Mouse (Mus musculus) thymus, adult 18-20 months (tissue): ENCODE results near the gene Hist1h2bl.
"Not testable (repeated sequence)": the region's sequence is repeated elsewhere in the genome, so short reads cannot be mapped to it uniquely, and the experiment has no call there.

Experiments used
- DNase-seq, 2 experiments: peaks; one replicate each; pipeline ENCODE4 v3.0.0; 2022; ENCODE audit warnings: mixed read lengths in 2 of 2

Hist1h2bl gene

DNA sequence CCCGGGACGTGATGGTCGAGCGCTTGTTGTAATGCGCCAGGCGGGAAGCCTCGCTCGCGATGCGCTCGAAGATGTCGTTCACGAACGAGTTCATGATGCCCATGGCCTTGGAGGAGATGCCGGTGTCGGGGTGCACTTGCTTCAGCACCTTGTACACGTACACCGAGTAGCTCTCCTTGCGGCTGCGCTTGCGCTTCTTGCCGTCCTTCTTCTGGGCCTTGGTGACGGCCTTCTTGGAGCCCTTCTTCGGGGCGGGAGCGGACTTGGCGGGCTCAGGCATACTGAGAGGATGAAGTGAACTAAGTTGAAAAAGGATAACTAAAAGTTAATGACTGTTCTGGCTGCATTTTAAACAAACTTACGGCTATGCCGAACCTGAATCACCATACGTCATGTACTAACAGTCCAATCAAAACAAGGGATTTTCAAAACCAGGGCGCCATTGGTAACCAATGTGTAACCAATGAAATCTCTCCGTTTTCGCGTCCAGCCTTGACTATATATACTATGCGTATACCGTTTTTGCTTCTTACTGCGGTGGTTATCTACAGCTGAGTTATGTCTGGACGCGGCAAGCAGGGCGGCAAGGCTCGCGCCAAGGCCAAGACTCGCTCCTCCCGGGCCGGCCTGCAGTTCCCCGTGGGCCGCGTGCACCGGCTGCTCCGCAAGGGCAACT is at the start of gene Hist1h2bl, which contains the start of gene Hist1h2ai:
Gene Hist1h2bl (minus strand): TSS at position 280 of the 676 bp plus-strand sequence.
Gene Hist1h2ai (plus strand): TSS at position 559 of the 676 bp plus-strand sequence.
- peak; percentile 62 to 85 for DNase-seq

DNA sequence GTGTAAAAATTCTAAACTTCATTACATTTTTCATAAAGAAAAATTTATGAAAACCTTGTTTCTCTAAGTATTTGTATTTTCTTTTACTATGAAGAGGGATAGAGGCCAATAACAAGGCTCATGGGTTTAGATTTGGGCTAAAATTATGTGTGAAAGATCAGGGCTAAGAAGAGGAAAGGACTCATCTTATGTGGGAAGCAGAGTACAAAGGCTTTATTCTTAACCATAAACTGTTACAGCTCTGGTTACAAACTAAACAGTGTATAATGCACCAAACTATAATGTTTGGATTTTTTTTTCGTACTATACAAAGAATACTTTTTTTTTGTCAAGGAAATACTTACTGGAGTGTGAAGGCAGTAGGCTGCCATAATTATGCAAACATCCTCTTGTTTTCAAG is 39.8 kb upstream of the Hist1h2bl start:
- DNase-seq = no peak

DNA sequence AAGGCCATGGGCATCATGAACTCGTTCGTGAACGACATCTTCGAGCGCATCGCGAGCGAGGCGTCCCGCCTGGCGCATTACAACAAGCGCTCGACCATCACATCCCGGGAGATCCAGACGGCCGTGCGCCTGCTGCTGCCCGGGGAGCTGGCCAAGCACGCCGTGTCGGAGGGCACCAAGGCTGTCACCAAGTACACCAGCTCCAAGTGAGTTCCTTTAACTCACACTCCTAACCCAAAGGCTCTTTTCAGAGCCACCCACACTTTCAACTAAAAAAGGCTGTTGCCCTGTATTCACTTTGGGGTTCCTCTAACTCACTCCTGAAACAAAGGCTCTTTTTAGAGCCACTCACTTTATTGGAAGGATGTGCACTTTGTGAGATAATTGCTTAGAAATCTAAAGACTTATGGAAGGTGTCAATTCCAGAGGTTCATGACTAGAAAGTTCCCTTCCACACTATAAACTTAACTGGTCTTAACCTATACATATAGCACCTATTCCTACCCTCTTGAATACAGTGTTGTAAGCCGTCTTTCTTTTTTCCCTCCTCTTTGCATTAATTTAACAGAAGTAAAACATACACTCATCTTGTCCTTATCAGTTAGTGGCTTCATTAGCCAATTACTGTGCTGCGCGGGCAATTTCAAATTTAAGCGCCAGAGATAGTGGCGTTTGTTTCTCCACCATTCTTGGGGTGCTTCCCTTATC is 38.5 kb upstream of the Hist1h2bl start:
- DNase-seq = not testable (repeated sequence)

DNA sequence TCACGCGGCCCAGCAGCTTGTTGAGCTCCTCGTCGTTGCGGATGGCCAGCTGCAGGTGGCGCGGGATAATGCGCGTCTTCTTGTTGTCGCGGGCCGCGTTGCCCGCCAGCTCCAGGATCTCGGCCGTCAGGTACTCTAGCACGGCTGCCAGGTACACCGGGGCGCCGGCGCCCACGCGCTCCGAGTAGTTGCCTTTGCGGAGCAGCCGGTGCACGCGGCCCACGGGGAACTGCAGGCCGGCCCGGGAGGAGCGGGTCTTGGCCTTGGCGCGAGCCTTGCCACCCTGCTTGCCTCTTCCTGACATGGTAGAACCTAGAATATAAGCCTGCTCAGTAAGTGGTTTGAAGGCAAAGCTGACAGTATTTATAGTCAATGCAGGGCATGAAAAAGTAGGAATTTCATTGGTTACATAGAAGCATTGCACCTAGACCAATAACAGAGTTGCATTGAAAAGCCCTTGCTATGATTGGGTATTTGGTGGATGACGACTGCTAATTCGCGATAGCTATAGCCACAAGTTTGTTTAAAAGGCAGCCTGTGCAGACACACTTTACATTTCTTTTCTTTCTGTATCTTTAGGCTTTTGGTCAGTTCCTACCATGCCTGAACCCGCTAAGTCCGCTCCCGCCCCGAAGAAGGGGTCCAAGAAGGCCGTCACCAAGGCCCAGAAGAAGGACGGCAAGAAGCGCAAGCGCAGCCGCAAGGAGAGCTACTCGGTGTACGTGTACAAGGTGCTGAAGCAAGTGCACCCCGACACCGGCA is 37.8 kb upstream of the Hist1h2bl start, which contains the start of the genes Hist1h2ak and Hist1h2bn:
Gene Hist1h2ak (minus strand): TSS at position 304 of the 762 bp plus-strand sequence.
Gene Hist1h2bn (plus strand): TSS at position 600 of the 762 bp plus-strand sequence.
- DNase-seq = peak; percentile 56 to 76

DNA sequence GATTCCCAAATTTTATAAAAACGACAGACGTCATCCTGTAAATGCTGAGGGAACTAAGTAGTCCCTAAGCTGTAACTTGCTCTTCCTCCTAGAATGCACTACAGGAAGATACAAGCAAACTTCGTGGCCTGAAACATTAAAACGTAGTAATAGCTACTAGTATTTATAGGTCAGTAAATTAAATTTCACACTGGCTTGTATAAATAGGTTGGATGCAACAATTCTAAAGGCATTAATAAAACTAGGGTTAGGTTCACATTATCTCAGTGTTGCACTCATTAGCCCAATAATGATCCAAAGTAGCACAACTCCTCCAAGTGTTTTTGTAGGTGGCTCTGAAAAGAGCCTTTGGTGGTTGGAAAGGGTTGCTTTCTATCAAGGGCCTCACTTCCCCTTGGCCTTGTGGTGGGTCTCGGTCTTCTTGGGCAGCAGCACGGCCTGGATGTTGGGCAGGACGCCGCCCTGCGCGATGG is 37.1 kb upstream of the Hist1h2bl start:
- DNase-seq = no peak

DNA sequence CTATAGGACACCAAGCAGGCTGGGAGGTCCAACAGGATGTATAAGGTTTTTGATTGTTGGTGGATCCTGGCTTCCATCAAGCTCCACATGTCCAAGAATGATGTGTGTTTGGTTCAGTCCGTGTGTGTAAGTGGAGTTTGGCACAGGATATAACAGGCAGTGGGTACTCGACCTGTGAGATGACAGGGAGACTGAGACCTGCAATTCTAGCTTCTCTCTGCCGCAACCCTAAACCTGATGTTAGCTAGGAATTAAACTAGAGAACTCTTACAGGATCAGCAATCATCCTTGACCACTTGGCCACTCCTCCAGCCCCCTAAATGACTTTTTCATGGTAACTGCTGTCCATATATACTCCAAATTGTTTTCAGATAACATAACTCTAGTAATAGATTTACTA is 36.4 kb upstream of the Hist1h2bl start:
- DNase-seq = no peak

DNA sequence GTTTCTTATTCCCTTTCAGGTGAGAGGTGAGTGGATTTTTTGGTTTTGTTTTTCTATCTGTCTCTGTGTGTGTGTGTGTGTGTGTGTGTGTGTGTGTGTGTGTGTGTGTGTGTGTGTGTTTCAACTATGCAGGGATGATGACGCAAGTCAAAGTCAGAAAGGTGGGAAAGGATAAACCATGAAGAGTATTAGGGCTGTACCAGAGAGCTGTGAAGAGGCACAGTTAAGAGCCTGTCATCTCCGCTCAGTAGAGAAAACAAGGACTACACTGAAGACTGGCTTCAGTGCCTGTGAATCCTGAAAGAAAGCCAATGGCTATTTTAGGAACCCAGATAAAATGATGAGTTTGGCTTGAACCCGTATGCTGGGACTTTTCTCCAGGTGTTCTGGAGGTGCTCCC is 35.9 kb upstream of the Hist1h2bl start:
- no peak for DNase-seq

DNA sequence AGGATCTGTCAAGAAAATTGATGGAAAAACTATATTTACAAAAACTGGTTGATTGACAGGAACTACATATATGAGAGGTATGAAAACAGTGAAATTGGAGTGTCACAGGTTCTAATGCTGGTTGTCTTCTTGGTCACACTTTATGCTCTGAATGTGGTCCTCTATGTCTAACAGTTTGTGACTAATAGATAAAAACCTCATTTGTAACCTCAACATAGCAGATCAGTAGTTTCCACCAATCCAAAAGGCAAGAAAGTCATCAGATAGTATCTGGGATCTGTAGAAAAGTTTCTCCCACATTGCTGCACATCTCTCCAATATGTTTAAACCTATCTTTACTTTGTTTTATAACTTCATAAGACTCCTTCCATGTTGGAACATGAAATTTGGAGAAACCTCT is 35.5 kb upstream of the Hist1h2bl start:
- no peak for DNase-seq

DNA sequence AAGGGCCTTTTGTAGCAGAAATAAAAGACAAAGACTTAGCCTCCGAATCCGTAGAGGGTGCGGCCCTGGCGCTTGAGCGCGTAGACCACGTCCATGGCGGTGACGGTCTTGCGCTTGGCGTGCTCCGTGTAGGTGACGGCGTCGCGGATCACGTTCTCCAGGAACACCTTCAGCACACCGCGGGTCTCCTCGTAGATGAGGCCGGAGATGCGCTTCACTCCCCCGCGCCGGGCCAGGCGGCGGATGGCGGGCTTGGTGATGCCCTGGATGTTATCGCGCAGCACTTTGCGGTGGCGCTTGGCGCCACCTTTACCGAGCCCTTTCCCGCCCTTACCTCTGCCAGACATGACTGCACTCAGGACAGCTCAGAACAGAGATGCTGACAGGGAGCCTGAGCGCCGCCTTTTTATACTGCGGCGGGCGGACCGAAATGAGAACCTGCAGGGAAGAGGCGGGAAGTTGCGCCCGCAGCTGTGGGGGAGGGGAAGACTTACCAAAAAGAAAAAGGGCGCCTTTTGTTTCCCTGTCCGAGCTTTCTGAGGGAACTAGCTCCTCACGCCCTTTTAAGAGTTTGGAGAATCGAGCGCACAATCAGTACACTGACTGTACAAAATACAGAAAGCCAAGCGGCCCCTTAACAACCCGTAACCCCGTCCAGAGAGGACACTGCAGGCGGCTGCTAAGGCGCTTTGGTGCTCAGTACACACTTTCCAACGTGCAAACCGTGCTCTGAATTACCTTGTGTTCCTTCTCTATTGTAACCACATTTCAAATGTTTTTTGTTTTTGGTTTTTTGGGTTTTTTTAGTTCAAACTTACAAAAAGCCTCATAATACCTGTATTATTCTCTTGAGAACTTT is 34.4 kb upstream of the Hist1h2bl start, which contains the start of gene Hist1h4k:
Gene Hist1h4k (minus strand): TSS at position 347 of the 859 bp plus-strand sequence.
- DNase-seq = peak; percentile 88 to 94

DNA sequence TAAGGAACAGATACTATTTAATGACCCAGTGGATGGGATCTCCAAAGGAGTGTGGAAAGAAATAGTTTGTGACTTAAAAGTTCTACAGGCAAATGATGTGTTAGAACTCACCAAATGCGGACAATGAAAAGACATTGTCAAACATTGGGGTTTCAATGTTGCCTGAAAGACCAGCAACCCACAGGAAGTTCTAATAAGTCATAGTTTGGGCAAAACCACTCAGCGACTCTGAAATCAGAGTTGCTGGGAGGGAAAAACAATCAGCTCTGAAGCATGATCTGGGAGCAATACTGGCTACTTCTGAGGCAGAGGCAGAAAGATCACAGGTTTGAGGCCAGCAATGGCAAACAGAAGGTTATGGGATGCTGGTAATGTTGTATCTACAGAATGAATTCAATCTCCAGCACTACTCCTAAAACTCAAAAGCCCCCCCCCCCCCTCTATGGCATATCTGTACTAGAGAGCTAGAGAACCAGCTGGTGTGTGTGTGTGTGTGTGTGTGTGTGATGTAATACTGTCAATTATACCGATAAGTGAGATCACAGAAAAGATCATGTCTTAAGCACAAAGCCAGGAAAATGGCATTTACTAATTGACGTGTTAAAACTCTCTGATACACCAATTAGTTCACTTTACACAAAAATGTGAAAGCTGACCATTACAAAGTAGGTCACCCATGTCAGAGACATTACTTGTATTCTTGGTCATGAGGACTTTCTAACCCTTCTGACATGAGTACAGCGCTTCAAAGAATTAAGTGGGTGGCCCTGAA is 33.6 kb upstream of the Hist1h2bl start:
- no peak for DNase-seq

DNA sequence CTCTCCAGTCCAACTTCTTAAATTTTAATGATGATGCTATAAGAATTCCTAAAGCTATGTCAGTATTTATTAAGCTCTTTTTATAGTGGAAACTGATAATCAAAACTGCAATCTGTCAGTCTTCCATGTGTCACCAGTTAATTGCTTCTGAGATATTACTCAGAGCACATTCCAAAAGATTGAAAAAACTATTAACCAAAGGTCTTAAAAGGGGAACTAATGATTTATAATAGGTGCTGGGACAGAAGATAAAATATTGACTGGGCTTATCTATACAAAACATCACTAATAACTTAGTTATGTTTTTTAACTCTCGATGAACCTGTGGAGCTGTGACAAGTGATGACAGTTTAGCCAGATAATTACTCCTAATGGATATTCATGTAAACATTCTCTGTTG is 29.1 kb upstream of the Hist1h2bl start:
- no peak for DNase-seq

DNA sequence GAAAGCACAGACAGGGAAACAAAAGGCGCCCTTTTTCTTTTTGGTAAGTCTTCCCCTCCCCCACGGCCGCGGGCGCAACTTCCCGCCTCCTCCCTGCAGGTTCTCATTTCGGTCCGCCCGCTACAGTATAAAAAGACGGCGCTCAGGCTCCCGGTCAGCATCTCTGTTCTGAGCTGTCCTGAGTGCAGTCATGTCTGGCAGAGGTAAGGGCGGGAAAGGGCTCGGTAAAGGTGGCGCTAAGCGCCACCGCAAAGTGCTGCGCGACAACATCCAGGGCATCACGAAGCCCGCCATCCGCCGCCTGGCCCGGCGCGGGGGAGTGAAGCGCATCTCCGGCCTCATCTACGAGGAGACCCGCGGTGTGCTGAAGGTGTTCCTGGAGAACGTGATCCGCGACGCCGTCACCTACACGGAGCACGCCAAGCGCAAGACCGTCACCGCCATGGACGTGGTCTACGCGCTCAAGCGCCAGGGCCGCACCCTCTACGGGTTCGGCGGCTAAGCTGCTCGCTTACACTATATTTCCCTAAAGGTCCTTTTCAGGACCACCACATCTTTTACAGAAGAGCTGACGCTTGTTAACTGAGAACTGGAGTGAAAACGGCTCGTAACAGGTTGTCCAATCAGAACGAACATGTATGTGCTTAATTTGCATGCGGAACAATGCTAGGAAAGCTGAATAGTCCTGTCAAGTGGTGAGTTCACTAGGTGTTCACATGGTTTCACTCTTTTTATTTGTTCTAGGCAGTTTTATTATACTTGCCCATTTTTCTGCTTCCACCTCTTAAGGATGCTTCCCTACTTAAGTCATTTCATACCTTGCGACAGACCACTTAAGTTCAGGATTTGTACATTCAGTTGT is 19.2 kb upstream of the Hist1h2bl start, which contains the start of gene Hist1h4j:
Gene Hist1h4j (plus strand): TSS at position 159 of the 862 bp plus-strand sequence.
- DNase-seq = peak; percentile 66 to 76

DNA sequence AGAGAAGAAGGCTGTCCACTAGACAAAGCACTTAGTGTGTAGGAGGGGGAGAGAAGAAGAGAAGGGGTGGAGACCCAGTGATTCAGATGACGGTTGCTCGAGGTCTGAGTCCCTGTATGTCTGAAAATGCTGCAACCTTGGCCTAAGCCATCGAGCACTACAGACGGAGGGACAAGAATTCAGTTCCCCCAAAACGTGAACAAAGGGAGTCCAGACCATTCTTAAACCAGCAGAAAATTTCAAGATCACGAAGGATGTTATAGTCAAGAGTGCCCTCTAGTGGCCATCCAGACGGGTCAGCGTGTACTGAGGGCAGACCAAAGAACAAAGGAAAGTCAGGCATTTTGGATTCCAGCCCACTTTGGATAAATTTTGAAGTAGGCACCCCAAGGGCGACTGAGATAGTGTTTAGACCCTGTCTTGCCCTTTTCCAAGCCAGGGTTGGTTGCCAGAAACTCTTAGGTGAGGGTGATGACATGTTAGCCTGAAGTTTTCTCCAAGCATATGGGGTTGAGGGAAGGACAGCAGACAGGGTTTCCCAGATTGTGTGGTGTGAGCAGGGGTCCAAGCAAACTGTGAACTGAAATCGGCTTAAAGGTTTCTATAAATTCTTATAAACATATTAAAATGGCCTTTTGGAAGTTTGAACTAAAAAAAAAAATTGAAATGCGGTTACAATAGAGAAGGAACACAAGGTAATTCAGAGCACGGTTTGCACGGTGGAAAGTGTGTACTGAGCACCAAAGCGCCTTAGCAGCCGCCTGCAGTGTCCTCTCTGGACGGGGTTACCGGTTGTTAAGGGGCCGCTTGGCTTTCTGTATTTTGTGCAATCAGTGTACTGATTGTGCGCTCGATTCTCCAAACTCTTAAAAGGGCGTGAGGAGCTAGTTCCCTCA is 18.3 kb upstream of the Hist1h2bl start:
- peak in 1 of 2 experiments; percentile 65 for DNase-seq

DNA sequence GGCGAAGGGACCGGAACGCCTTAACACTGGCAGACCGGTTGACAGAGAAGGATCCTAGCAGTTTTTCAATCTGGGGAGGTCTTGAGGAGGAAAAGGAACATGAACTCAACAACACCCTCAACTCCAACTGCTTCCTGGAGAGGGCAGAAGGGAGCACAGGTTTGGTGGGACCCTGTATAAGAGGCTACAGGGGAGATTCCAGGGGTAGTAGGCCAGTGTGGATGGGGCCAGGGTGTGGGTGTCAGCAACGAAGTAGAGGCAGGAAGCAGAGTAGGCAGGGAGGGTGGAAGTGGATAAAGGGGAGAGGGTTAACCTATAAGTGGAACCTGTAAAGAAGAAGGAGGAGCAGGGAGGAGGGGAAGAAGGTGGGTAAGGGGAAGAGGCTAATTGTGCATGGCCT is 17.5 kb upstream of the Hist1h2bl start:
- peak in 1 of 2 experiments; percentile 30 for DNase-seq

DNA sequence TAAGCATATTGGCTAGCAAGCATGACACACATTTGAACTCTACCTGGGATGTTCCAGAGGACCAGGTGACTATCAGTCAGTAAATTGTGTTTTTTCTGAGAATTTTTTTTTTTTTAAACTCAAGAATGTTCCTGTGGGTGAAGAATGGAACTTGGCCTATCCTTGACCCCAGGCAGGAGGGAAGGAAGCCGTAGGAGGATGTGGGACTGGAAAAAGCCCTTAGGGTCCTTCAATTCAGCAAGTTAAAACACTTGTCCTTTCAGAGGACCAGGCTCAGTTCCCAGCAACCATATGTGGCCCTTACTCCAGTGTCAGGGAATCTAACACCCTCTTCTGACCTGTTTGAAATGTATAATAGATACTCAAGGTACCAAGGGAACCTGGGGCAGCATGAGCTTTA is 13.6 kb upstream of the Hist1h2bl start:
- no peak for DNase-seq

DNA sequence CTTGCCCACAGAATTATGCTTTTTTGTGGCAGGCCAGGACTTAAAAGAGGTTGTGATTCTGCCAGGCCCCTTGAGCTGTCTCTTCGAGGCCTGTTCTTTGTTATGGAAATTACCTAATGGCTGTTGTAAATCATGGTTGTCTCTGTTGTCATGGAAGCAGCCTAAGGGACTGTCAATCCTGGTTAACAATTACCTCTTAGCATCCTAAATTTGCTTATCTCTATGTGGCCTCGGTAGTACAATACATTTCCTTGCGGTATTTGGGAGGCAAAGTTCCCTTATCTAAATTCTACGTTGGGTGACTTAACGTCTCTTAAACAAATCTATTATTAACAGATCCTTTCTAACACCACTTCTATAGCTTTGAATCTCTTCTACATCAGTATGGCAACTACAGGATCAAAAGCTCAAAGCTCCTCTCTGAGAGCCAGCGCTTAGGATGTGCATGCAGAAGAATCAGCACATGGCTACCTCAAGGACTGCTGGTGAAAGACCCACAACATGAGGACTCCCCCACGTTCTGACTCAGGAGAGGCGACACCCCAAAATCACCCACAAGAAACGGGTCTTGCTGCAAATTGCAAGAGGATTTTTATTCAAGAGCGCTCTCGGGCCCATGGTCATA is 12.1 kb upstream of the Hist1h2bl start:
- DNase-seq = no peak

DNA sequence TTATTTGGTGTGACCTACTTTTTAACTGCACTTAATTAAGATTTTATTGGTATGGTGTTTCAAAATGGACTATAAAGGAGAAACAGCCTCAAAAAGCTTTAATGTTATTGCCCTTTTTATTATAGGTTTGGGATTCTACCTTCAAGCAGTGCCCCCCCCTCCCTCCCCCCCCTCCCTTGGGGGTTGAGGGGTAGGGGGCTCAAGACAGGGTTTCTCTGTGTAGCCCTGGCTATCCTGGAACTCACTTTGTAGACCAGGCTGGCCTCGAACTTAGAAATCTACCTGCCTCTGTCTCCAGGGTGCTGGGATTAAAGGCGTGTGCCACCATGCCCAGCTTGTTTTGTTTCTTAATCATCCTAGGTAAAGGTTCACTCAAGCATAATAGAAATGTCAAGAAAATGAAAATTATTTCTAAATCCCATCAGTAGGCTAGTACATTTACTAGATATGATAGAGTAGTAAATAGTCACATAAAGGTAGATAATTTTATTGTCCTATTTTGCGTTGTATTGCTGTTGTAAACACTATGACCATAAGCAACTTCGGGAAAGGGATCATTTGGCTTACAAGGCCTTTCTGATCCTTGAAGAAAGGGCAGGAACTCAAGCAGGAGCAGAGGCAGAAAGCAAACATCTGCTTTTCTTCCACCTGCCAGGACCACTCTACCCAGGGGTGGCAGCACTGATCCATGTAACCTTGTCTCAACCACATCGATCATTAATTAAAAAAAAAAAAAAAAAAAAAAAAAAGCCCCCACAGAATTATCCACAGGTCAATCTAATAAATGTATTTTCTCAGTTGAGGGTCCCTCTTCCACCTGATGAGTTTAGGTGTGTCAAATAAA is 7.3 kb upstream of the Hist1h2bl start:
- DNase-seq = no peak
